Mouse (Mus musculus) gastrocnemius, postnatal 4 days (tissue): ENCODE data around the gene Folr1. TPM values are rescaled to one million over a fixed set of nuclear protein-coding genes. Genes with fewer than 3 reads are reported as not detected.
A peak's percentile ranks its signal among the peaks of the same experiment; 100 is the strongest.

Source experiments
- DNase-seq, 2 experiments: peaks; one replicate each; pipeline ENCODE4 v3.0.0; 2021 to 2022; ENCODE audit warnings: low spot score in 2 of 2, mixed read lengths in 2 of 2
- microRNA-seq: library from miRNA; unstranded; fragments of <30 nt; microRNA quantifications from one replicate; pipeline ENCODE4 v1.2.0, GENCODE M21; 2021
- total RNA-seq, 2 experiments: library from RNA; stranded (reverse); gene quantifications; 2 replicates each; pipeline ENCODE4 v1.2.3; 2021

Gene Folr1
- total RNA-seq, 2 experiments from 2014 or later: 1.1 to 1.6 TPM

GRCm38 (mm10) chr7:101833352-101833751 lies 37.2 kb downstream of the Folr1 start:
- DNase-seq: no peak

- no peak for DNase-seq
These were observed 38.2 kb downstream of the Folr1 start for GRCm38 (mm10) chr7:101832372-101832771.

GRCm38 (mm10) chr7:101831437-101831836 lies 39.2 kb downstream of the Folr1 start:
- DNase-seq: no peak

GRCm38 (mm10) chr7:101830373-101830772 lies 40.2 kb downstream of the Folr1 start:
- no peak for DNase-seq

- no peak for DNase-seq
These were observed 46.6 kb downstream of the Folr1 start for GRCm38 (mm10) chr7:101823758-101824630.

- DNase-seq: no peak
These were observed 47.5 kb downstream of the Folr1 start for GRCm38 (mm10) chr7:101822836-101823757.

- peak in 1 of 2 experiments; percentile 53 for DNase-seq
These were observed 48.8 kb downstream of the Folr1 start for GRCm38 (mm10) chr7:101821571-101822501.

GRCm38 (mm10) chr7:101820295-101821030 lies 50.1 kb downstream of the Folr1 start:
- no peak for DNase-seq

GRCm38 (mm10) chr7:101817861-101818401 lies 52.7 kb downstream of the Folr1 start, which contains the start of gene Phox2a:
Gene Phox2a, plus strand, starts transcription at chr7:101818313.
- no peak for DNase-seq

Small RNA genes within 50 kb of the gene (microRNA-seq; reads per million reads assigned to microRNA genes)
- not detected for gene Gm22655

Other genes starting within 250 kb of the Folr1 start
- gene Clpb, start 207.2 kb downstream of the Folr1 start, total RNA-seq: 10 to 100 TPM; 33.7 to 33.9 TPM
- gene Phox2a, start 52.5 kb downstream of the Folr1 start, total RNA-seq: under 1 TPM; 0.26 to 0.27 TPM
- 100 to 1,000 TPM in 1 of 2 experiments, 10 to 100 TPM in 1; 95.1 to 101 TPM for gene Inppl1, start 32.6 kb downstream of the Folr1 start, total RNA-seq
- 1 to 10 TPM; 6.4 to 9.1 TPM for gene Folr2, start 13.6 kb downstream of the Folr1 start, total RNA-seq
- gene Anapc15, start 7.1 kb downstream of the Folr1 start, total RNA-seq: 10 to 100 TPM; 21.4 to 24.4 TPM
- gene Lamtor1, start 35.1 kb upstream of the Folr1 start, total RNA-seq: 100 to 1,000 TPM; 105 to 106 TPM
- gene Tomt, start 35.6 kb upstream of the Folr1 start, total RNA-seq: under 1 TPM in 1 of 2 experiments, not detected in 1; 0.10 TPM
- 1 to 10 TPM; 2.8 to 3.1 TPM for gene Lrrc51, start 63.1 kb upstream of the Folr1 start, total RNA-seq
- gene Numa1, start 63.3 kb upstream of the Folr1 start, total RNA-seq: 100 to 1,000 TPM; 115 to 123 TPM
- 1 to 10 TPM; 5.0 to 6.2 TPM for gene Il18bp, start 147.9 kb upstream of the Folr1 start, total RNA-seq
- gene Rnf121, start 194.7 kb upstream of the Folr1 start, total RNA-seq: 10 to 100 TPM; 27.4 to 31.3 TPM
- gene Xndc1, start 194.7 kb upstream of the Folr1 start, total RNA-seq: 10 to 100 TPM; 14.5 to 18.6 TPM
- gene Xntrpc, start 194.9 kb upstream of the Folr1 start, total RNA-seq: 1 to 10 TPM; 1.4 to 2.6 TPM
- under 1 TPM; 0.29 to 0.93 TPM for gene Trpc2, start 212.3 kb upstream of the Folr1 start, total RNA-seq
- gene Art1, start 231.0 kb upstream of the Folr1 start, total RNA-seq: 100 to 1,000 TPM; 223 to 276 TPM
- gene Art5, start 238.7 kb upstream of the Folr1 start, total RNA-seq: 10 to 100 TPM in 1 of 2 experiments, 1 to 10 TPM in 1; 8.8 to 13.6 TPM
- gene Chrna10, start 246.0 kb upstream of the Folr1 start, total RNA-seq: not detected